Mouse (Mus musculus) intestine, postnatal 0 days (tissue): Measurements from ENCODE around the gene Map3k21. TPM values are rescaled to one million over a fixed set of nuclear protein-coding genes. Genes with fewer than 3 reads are reported as not detected.

ENCODE experiments used
- ATAC-seq: fragments of 200-750 bp; cut with Nextera tagmentation; 2 replicates; pipeline ENCODE4 v1.8.0; 2017; ENCODE audit warnings: mild to moderate bottlenecking, moderate TSS enrichment, moderate library complexity
- H3K27ac ChIP-seq: fragments of 300-500 bp; sonication (generic); 2 replicates; pipeline ENCODE4 v1.5.1; 2014; ENCODE audit warnings: mild to moderate bottlenecking, low read depth, low read length, moderate library complexity
- H3K27me3 ChIP-seq: fragments of 300-500 bp; sonication (generic); replicated peaks from 2 replicates; pipeline ENCODE4 v1.6.1; 2014; ENCODE audit warnings: low read length, mixed read lengths; ENCODE audit not compliant: control insufficient read depth, insufficient read depth
- H3K36me3 ChIP-seq: fragments of 300-500 bp; sonication (generic); 2 replicates; pipeline ENCODE4 v1.6.1; 2014; ENCODE audit warnings: mild to moderate bottlenecking, moderate library complexity; ENCODE audit not compliant: control insufficient read depth, insufficient read depth
- H3K4me1 ChIP-seq: fragments of 300-500 bp; sonication (generic); replicated peaks from 2 replicates; pipeline ENCODE4 v1.6.1; 2014; ENCODE audit warnings: antibody characterized with exemption, low read length, mixed read lengths; ENCODE audit not compliant: control insufficient read depth, insufficient read depth
- H3K4me2 ChIP-seq: fragments of 300-500 bp; sonication (generic); replicated peaks from 2 replicates; pipeline ENCODE4 v1.6.1; 2014; ENCODE audit warnings: low read depth, mild to moderate bottlenecking, moderate library complexity
- H3K4me3 ChIP-seq: fragments of 300-500 bp; sonication (generic); 2 replicates; pipeline ENCODE4 v1.5.1; 2014; ENCODE audit warnings: low read depth, low read length
- H3K9ac ChIP-seq: fragments of 300-500 bp; sonication (generic); 2 replicates; pipeline ENCODE4 v1.6.1; 2014; ENCODE audit warnings: mild to moderate bottlenecking, low read depth, low read length
- H3K9me3 ChIP-seq: fragments of 300-500 bp; sonication (generic); 2 replicates; pipeline ENCODE4 v1.6.1; 2016; ENCODE audit warnings: mixed run types; ENCODE audit not compliant: control insufficient read depth
- CTCF ChIP-seq: sonication (generic); IDR thresholded peaks from 2 replicates; pipeline ENCODE4 v1.5.1; 2016; ENCODE audit warnings: low read depth, mild to moderate bottlenecking, control low read depth, antibody characterized with exemption, moderate library complexity
- WGBS: fragments of 180-500 bp; shearing (Covaris S2); extraction: QIAGEN DNeasy Blood & Tissue Kit; methylation state at CpG from one replicate; pipeline ENCODE4 v1.1.7; 2014; 5-methylcytosine and 5-hydroxymethylcytosine counted together
- polyA plus RNA-seq: library from polyadenylated mRNA; unstranded; fragments of >200 nt; fragmentation: Nextera tagmentation; extraction: Ambion mirVana; gene quantifications from 2 replicates; pipeline ENCODE4 v1.2.1, GENCODE M21; 2015

Gene Map3k21
- polyA plus RNA-seq, 1 experiment from 2014 or later = 4.5 TPM

DNA sequence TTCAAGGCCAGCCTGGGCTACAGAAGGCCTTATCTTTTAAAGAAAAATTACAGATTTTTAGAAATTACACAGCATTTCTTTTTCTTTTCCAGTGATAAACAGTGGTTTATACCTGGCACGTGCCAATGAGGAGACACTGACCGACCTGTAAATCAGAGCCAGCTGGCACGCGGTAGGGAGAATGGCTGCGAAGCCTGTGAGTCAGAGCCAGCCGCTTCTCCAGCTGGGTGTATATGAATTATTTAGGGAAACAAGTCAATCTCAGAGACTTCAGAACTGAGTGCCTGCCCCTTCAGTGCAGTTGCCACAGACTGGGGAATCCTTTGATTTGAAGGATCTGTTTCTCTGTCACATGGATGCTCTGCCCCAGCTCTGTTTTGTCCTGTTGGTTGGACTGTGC lies 21.6 kb downstream of the Map3k21 start:
- WGBS = 88% methylated on average over 6 of the region's 6 CpGs
- Histone ChIP-seq H3K4me2 (no peak overlapping the region), H3K27me3 (no peaks in the 10 kb centered on the region), H3K4me1 (no peaks in the 10 kb centered on the region), H3K9me3 (no peaks in the 10 kb centered on the region), H3K27ac (no peak overlapping the region), H3K4me3 (no peak overlapping the region), H3K36me3 (peaks cover 37% of the 10 kb centered on the region), H3K9ac (no peak overlapping the region)
- no peak for TF ChIP-seq CTCF
- ATAC-seq = no peak

DNA sequence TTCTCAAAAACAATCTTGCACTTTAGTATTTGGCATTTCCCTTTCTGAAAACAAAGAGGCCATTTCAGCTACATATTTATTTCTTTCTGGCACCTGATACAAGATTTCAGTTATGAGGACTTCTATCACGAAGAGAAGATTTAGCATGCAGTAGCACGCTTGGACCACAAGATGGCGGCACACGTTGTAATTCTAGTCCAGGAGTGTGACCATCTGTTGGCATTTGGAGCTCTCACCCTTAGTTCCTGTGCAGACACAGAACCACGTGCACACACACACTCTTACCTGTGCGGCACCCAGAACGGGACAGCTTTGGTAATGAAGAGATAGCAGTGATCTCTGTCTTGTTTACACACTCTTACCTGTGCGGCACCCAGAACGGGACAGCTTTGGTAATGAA lies 25.4 kb downstream of the Map3k21 start:
- TF ChIP-seq CTCF = peak; percentile 86
- no peaks in the 10 kb centered on the region for H3K4me1 ChIP-seq
- H3K9ac ChIP-seq = no peak overlapping the region
- no peak overlapping the region for H3K27ac ChIP-seq
- no peak for ATAC-seq
- WGBS = 36% methylated on average over 9 of the region's 9 CpGs
- H3K4me2 ChIP-seq = no peak overlapping the region
- H3K4me3 ChIP-seq = no peak overlapping the region
- H3K27me3 ChIP-seq = no peaks in the 10 kb centered on the region
- H3K9me3 ChIP-seq = no peaks in the 10 kb centered on the region
- H3K36me3 ChIP-seq = peaks cover 29% of the 10 kb centered on the region

DNA sequence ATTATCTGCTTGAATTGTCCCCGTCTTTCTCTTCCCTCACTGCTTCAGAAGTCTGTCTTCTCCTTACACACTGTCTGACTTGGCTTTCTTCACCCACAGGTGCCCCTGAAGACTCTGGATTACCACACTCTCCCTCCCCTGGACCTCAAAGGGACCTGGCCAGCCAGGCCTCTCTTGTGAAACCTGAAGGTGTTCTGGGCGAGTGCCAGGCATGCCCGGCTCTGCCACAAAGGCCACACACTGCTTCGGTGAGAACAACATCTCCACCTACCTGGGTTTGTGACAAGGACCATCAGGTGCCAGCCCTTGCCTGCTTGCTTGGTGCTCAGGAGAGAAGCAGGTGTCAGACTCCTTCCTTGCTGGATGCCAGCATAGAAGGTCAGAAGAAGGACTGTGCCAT lies 34.3 kb downstream of the Map3k21 start:
- H3K9me3 ChIP-seq = no peaks in the 10 kb centered on the region
- no peak for ATAC-seq
- no peaks in the 10 kb centered on the region for H3K4me1 ChIP-seq
- 77% methylated on average over 4 of the region's 4 CpGs for WGBS
- H3K27ac ChIP-seq = no peak overlapping the region
- H3K36me3 ChIP-seq = peaks cover 34% of the 10 kb centered on the region
- no peak for TF ChIP-seq CTCF
- no peak overlapping the region for H3K4me2 ChIP-seq
- no peak overlapping the region for H3K9ac ChIP-seq
- no peaks in the 10 kb centered on the region for H3K27me3 ChIP-seq
- no peak overlapping the region for H3K4me3 ChIP-seq

DNA sequence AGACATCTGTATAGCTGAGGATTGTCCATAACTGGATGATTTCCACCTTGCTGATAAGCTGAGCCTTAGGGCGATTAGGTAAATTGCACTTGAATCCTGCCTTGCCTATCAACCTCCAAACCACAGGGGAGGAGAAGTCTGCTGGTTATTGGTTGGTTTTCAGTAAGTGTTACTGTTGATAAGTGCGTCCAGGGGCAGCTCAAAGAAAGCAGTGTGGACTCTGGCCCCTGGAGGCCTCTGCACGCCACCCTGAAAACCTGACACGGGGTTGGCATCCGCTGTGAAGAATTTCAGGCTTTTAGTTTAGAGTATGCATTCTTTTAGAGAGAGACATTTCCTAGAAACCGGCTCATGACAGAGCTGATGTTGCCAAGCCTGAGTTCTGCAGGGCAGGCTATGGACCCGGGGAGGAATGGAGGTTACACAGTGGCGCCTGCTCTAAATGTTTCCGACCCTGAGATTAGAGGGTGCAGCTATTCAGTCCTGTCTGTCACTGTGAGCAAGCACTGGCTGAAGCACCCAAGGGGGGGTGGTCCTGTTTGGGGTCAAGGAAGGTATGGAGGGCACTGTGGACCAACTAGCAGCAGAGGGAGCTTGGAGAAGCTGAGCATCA lies 38.6 kb downstream of the Map3k21 start:
- ATAC-seq = peak; percentile 61
- WGBS = 31% methylated on average over 9 of the region's 9 CpGs
- no peak overlapping the region for H3K27ac ChIP-seq
- no peaks in the 10 kb centered on the region for H3K4me1 ChIP-seq
- peaks cover 15% of the 10 kb centered on the region; the same call in 1 of the 2 replicates for H3K36me3 ChIP-seq
- H3K4me2 ChIP-seq = peak overlapping the region; percentile 28; the same call in 1 of the 2 replicates
- no peak overlapping the region for H3K9ac ChIP-seq
- no peak overlapping the region for H3K4me3 ChIP-seq
- H3K27me3 ChIP-seq = no peaks in the 10 kb centered on the region
- H3K9me3 ChIP-seq = no peaks in the 10 kb centered on the region
- TF ChIP-seq CTCF = no peak

DNA sequence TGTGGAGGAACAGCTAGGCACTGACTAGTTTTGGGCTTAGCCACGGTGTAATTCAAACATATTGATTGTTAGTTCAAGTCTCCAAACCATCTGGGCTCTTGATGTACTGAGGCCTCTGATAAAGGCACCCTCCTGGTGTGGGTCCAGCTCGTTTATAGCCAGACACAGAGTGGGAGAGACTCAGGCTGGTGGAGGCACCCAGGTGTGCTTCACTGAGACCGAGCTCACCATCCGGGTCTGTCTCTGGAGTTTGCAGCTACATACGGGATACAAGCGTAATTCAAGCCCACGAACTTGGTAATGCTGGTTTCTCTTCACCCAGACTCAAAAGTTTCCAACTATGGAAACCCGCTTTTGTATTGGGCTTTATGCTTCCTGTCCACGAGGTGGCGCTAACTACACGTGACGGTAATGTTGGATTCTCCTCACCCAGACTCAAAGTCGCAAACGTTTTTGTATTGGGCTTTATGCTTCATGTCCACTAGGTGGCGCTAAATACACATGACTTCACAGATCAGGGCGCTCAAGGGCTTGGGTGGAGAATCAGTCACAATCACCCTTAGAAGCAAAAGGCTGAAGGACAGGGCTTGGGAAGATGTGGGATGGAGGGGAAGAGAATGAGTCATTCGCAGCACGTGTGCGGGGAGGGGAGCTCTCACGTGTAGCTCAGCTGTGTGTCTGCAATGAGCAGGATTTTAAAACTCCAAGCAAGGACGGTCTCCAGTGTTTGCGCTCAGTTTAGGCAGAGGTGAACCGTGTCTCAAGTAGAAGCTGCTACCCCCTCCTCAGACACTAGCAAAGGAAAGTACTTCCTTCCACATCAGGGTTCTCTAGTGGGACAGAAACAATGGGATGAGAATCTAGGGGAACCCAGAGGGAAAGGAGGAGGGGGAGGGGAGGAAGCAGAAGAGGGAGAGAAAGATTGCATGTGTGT lies 40.0 kb downstream of the Map3k21 start:
- H3K4me2 ChIP-seq = no peak overlapping the region
- TF ChIP-seq CTCF = peak; percentile 100
- H3K9ac ChIP-seq = no peak overlapping the region
- peak; percentile 74 for ATAC-seq
- peaks cover 6% of the 10 kb centered on the region; the same call in 1 of the 2 replicates for H3K36me3 ChIP-seq
- 16% methylated on average over 23 of the region's 23 CpGs for WGBS
- H3K27ac ChIP-seq = no peak overlapping the region
- no peaks in the 10 kb centered on the region for H3K27me3 ChIP-seq
- no peaks in the 10 kb centered on the region for H3K9me3 ChIP-seq
- H3K4me1 ChIP-seq = no peaks in the 10 kb centered on the region
- no peak overlapping the region for H3K4me3 ChIP-seq

DNA sequence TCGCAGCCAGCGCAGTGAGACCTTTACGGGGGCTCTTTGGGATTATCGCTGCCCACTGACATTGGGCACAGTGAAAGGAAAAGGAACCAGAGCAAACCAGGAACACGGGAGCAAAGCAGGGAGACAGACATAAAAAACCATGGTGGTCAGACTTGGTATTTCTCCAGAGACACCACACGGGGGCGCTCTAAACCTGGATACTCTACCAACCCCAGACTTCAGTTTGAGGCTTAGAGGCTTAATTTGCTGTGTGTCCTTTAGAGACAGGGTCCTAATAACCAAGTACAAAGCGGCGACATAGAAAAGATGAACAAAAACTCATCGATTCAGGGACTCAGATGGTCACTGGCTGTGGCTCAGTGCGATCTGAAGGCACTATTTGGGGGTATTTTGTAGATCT lies 45.4 kb downstream of the Map3k21 start:
- no peaks in the 10 kb centered on the region for H3K4me1 ChIP-seq
- H3K27me3 ChIP-seq = no peaks in the 10 kb centered on the region
- WGBS = 11% methylated on average over 11 of the region's 11 CpGs
- no peak overlapping the region for H3K9ac ChIP-seq
- no peak overlapping the region for H3K27ac ChIP-seq
- H3K9me3 ChIP-seq = no peaks in the 10 kb centered on the region
- peak; percentile 88 for TF ChIP-seq CTCF
- no peak overlapping the region for H3K4me3 ChIP-seq
- no peaks in the 10 kb centered on the region for H3K36me3 ChIP-seq
- no peak for ATAC-seq
- H3K4me2 ChIP-seq = peak overlapping the region; percentile 45
